Mouse (Mus musculus) layer of hippocampus, postnatal 14 days (tissue): ENCODE measurements around the gene Glb1. TPM values are rescaled to one million over a fixed set of nuclear protein-coding genes. Genes with fewer than 3 reads are reported as not detected.
A peak's percentile ranks its signal among the peaks of the same experiment; 100 is the strongest.

ENCODE experiments used
- DNase-seq, 2 experiments: peaks; one replicate each; pipeline ENCODE4 v3.0.0; 2021 to 2022; ENCODE audit warnings: low spot score in 2 of 2, mixed read lengths in 1 of 2
- total RNA-seq, 2 experiments: library from RNA; stranded (reverse); gene quantifications; 2 replicates each; pipeline ENCODE4 v1.2.3; 2021

The Glb1 gene
- total RNA-seq, 2 experiments from 2014 or later: 25.2 to 27.6 TPM

- DNase-seq: no peak
Observed at GRCm38 (mm10) chr9:114442225-114442624, 41.3 kb downstream of the Glb1 start.

DNA sequence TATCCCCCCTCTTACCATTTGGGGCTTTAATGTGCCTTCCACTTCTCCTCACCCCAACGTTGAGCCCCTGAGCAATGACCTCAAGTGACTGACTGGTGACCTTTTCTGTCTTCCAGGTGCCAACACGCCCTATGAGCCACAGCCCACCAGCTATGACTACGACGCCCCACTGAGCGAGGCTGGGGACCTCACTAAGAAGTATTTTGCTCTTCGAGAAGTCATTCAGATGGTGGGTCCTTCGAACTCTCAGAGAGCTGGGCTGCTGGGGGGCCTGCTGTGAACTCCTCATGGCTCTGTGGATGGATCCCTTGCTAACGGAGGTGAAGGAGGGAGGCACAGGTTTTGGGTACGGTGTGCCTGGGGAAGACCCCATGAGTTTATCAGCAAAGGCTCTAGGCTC, 42.0 kb downstream of the Glb1 start:
- no peak for DNase-seq

DNA sequence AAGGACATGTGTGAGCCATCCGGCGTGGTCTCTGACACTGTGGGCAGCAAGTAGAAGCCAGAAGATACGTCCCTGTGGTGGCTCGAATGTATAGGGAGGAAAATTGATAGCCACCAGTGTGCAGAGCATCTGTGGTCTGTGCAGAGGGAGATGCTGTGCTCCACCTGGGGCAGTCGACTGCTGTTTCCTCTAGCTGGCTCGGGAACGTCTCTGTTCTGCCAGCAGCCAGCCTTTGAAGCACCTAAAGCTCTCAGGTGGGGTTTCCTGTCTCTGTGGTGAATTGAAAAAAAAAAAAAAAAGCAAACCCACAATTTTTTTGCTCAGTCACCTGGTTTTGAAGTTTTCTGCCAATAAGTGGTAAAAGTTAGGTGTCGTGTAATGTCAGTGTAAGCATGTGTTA, 42.5 kb downstream of the Glb1 start:
- no peak for DNase-seq

DNA sequence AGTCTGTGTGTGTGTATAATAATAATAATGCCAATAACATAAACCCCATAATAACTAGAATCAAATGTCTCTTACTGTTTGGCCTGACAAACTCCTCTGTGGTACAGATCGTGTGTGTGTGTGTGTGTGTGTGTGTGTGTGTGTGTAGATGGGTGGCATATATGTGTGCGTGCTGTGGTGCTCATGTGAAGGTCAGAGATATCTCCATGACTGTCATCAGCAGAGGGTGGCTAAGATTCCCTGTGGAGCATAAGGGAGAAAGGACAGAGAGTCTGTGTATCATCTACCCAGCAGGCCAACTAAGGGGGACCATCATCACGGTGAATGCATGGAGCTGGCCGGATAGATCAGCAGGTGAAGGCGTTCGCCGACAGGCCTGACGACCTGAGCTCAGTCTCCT, 46.0 kb downstream of the Glb1 start:
- no peak for DNase-seq

DNA sequence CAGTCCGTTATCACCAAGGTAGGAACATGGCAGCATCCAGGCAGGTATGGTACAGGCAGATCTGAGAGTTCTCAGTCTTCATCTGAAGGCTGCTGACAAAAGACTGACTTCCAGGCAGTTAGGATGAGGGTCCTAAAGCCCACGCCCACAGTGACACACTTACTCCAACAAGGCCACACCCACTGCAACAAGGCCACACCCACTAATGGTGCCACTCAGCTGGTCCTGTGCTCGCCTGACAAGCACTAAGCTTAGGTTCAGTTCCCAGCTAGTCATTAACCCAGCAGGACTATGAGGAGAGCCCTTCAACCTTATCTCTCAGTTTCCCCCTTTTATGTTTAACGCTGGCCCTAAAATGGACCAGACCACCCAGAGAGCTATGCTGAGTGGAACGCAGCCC, 47.8 kb downstream of the Glb1 start:
- no peak for DNase-seq

- DNase-seq: no peak
Observed at GRCm38 (mm10) chr9:114449120-114449754, 48.4 kb downstream of the Glb1 start.

DNA sequence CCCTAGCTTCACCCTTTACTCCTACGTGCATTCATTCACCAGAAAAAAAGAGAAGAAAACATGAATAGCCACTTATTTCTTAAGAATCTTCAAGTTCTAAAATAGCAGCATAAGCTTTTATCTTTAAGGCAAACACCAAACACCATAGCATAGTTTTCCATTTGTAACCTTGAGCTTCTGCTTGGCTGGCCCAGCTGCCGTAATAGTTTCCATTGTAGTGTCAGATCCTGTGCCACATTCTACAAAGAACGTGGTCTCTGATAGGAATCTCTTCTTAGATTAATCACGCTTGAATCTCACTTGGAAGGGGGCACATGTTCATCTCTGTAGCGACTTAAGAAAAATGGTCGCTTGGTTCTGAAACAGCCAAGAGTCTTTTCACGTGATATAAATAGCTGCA, 50.7 kb downstream of the Glb1 start:
- no peak for DNase-seq

DNA sequence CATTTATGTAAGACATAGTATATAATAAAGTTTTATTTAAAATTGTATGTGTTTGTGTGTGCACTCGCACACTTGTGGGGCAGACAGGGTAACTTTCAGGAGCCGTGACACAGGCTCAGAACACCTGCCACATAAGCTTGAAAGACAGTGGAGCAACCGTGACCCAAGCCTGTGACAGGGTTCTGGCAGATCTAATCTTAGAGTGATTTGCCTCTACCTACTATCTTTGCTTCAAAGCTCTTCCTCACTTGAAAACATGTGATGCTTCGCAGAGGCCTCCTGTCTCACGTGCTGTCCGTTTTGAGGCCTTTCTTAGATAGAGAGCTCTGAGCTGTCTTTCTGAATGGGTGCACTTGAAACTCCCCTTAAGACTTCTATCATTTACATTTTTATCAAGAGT, 51.5 kb downstream of the Glb1 start:
- DNase-seq: no peak

- no peak for DNase-seq
Observed at GRCm38 (mm10) chr9:114455420-114455819, 54.5 kb downstream of the Glb1 start.

DNA sequence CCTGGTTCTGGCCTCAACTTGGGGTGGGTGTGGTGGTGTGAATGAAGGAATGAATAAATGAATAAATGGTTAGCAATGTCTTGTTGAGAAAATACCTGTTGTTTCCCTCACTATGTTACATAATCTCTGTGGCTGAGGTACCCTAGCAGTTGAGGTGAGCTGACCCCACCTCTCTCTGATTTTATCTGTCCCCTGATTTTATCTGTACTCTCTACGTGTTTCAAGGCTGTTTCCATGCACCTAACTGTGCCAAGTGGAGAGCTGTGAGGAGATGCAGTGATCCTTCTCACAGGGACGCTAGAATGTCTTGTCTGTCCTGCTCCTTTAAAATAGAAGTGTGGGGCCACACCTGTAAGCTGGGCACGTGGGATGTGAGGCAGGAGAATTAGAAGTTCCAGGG, 57.6 kb downstream of the Glb1 start:
- DNase-seq: no peak

- no peak for DNase-seq
Observed at GRCm38 (mm10) chr9:114462569-114462968, 61.7 kb downstream of the Glb1 start.

DNA sequence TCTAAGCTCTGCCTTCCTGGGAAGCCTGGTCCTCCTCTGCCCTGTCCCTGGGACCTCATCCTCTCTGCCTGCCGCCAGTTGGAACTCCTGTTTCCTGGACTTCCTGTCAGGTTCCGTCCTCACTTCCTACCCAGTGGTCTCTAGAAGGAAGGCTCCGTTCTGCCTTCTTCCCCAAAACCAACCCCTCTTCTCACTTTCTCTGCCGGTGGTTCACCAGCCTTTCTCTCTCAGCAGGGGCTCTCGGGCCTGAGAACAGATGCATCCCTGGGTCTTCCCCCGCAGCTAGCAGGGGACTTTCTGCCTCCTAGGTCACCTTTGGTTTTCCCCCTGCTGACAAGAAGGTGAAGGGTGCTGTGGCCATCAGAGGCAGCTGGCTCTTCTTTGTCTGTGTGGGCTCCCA, 64.6 kb downstream of the Glb1 start:
- no peak for DNase-seq

- DNase-seq: no peak
Observed at GRCm38 (mm10) chr9:114466871-114467270, 66.0 kb downstream of the Glb1 start.

DNA sequence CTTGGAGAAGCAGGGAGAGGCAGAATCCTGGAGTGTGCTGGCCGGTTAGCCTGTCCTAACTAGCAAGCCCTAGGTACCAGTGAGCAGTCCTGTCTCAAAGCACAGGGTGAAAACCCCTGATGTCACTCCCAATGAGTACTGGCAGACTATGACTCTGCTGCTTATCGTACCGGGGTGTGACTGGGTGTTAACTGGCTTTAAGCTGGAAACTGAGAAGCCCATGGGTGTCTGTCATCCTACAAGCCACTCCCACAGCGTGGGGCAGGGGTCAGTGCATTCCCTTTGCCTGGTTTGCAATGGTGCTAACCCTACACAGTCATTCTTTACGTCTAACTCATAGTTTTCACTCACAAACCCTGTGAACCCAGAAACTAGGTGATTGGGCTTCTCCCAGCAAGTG, 67.3 kb downstream of the Glb1 start:
- no peak for DNase-seq

DNA sequence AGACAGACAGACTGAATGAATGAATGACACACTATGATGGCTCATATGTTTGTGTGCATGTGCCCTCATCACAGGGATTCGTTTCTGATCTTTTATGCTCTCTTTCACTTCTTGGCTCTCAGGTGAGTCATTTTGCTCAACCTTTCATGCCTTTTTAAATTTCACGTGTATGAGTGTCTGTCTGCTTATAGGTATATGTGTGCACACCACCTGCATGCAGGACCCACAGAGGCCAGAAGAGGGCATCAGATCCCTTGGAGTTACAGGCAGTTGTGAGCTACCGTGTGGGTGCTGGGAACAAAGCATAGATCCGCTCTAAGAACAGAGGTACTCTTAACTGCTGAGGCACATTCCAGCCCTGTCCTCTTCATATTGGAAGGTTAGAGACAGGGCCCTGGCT, 67.8 kb downstream of the Glb1 start:
- no peak for DNase-seq

DNA sequence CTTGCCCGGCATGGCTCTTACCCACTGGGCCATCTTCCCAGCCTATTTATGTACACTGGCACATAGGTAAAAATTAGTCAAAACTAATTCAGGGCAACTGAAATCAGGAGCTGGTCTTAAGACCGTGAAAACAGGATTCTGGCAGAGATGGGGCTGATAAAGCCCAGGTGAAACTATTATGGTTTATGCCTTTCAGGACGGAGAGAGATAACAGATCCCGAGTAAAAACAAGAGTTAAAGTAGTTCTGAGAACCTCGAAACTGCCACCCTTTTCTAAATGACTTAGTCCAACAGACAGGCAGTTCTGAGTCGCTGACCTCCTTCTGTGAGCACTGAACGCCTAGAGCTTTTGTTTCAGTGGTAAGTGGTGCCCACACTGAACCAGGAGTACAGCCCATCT, 71.0 kb downstream of the Glb1 start:
- no peak for DNase-seq

DNA sequence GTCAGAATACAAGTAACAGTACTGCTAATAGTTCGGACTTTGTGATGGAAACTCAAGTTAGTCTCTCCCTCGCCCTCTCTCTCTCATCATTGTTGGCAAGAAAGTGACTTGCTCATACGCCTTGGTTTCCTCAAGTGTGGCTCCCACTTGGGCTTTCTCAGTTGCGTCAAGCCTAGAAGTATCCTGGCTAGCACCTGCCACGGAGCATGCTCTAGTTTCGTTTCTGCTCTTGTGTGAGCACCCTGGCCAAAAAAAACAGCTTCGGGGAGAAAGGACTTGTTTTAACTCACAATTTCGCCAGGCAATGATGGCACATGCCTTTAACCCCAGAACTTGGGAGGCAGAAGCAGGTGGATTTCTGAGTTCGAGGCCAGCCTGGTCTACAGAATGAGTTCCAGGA, 76.1 kb downstream of the Glb1 start:
- no peak for DNase-seq

- DNase-seq: no peak
Observed at GRCm38 (mm10) chr9:114480940-114481339, 80.1 kb downstream of the Glb1 start.

DNA sequence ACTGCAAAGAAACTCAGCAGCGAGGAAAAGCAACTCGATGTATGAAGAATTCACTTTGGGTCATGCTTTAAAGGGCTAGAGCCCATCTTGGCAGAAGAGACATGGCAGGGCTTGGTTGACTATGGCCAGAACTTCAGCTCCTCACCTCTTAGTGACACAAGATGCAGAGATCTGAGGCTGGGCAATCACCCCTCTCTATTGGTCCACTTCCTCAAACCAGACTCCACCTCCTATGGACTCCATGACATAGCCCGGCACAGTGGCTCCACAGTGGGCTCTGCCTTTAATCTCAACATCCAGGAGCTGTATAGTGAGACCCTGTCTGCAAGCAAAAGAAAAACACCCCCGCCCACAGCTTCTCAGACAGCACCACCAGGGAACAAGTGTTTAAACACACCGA, 83.9 kb downstream of the Glb1 start:
- no peak for DNase-seq

- no peak for DNase-seq
Observed at GRCm38 (mm10) chr9:114486808-114487207, 85.9 kb downstream of the Glb1 start.

DNA sequence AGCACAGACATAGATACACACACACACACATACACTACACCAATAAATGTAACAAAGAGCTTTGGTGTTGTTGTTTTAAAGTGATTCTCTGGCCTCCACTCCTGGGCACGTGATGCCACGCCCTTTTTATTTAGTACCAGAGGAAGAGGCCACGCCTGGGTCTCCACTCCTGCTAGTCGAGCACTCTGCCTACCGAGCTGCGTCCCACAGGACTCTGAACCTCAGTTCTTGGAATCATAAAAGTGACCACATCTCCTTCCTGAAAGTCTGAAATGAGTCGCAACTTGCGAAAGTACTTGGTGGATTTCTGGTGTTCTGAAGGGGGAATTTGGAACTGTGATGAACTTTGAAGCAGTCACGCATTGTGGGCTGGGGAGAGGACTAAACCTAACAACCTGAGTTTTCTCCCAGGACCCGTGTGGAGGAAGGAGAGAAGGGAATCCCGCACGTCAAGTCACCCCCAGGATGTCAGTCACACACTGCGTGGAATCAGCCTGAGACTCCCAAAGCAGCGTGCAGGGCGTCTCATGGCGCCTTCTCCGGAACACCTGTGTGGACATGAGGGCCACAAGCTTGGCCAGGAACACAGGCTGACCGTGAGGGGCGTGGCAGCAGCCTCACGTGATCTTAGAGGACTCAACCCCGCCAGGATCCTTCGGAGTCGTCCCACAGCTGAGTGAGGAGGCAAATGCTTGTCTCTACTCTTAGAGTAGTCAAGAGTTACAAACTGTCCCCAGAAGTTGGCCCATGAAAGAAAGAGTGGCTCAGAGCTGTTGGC, 86.8 kb downstream of the Glb1 start:
- DNase-seq: no peak

- no peak for DNase-seq
Observed at GRCm38 (mm10) chr9:114496469-114496868, 95.6 kb downstream of the Glb1 start.

DNA sequence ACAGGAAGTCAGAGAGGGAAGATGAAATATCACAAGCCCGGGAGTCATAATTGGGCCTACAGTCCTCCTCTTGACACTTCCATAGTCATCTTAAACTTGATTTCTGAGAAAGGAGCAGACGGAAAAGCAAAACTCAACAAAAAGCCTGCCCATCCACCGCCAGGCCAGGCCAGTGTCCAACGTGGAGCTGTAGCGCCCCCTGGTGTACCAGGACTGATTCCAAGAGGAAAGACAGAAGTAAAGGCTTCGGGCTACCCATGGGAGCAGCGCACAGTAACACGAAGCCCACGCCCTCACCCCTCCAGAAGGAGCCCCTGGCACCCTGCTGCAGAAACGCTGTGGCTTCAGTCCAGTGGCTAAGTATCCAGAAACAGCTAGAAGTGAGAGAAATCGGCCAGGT, 97.3 kb downstream of the Glb1 start:
- peak; percentile 74 to 80 for DNase-seq
